Mouse (Mus musculus): ENCODE measurements around the gene Gm5725.
"Not testable (repeated sequence)": the region's sequence is repeated elsewhere in the genome, so short reads cannot be mapped to it uniquely, and the experiment has no call there.

Gm5725 gene

GRCm38 (mm10) chr7:21844167-21844566 lies at the start of gene Gm5725:
Gm5725 (minus strand) TSS chr7:21844267.
- not testable (repeated sequence) for DNase-seq (ENCODE audit: low read depth, low spot score)

DNA sequence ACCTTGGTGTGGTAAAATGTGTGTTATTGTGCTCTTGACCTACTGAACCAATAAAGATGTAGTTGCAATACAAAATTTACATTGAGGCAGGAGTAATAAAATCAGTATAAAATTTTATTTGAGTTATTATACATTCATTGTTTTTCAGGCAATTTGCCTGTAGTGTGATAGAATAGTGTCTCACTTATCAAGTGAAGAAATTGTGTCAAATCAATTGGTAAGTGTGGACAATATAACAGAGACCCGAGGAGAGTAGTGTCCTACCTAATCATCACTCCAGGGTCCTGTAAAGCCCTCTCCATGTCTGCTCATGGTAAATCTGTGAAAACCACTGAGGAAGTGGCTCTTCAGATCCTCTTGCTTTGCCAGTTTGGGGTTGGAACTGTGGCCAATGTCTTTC lies 12.0 kb downstream of the Gm5725 start, which contains the start of gene Vmn1r135:
Vmn1r135 (plus strand) TSS at position 301 of the 400 bp plus-strand sequence.
- not testable (repeated sequence) for DNase-seq (ENCODE audit: low read depth, low spot score)

GRCm38 (mm10) chr7:21796628-21797027 lies 47.4 kb downstream of the Gm5725 start, which contains the start of gene Gm4177:
Gm4177 (minus strand) TSS chr7:21796728.
- DNase-seq (ENCODE audit: low read depth, low spot score) = not testable (repeated sequence)
